Mouse (Mus musculus) 3134 (cell line): ENCODE results near the gene Padi3.

Experiments used
- DNase-seq: peaks from one replicate; pipeline ENCODE4 v3.0.0-alpha.2; 2011; ENCODE audit warnings: low spot score; ENCODE audit not compliant: insufficient read length; ENCODE audit errors: extremely low read depth

Gene Padi3

GRCm38 (mm10) chr4:140810458-140811260 lies at the start of gene Padi3:
TSS of gene Padi3 (minus strand) at chr4:140810648.
- peak; percentile 46 for DNase-seq

- DNase-seq: peak; percentile 57
Observed at GRCm38 (mm10) chr4:140859291-140859690, 48.8 kb upstream of the Padi3 start.

- no peak for DNase-seq
Observed at GRCm38 (mm10) chr4:140857813-140858212, 47.4 kb upstream of the Padi3 start.

GRCm38 (mm10) chr4:140857041-140857440 lies 46.6 kb upstream of the Padi3 start:
- no peak for DNase-seq

- DNase-seq: no peak
Observed at GRCm38 (mm10) chr4:140855151-140855550, 44.7 kb upstream of the Padi3 start.

- no peak for DNase-seq
Observed at GRCm38 (mm10) chr4:140854455-140854864, 44.0 kb upstream of the Padi3 start.

GRCm38 (mm10) chr4:140853626-140854025 lies 43.2 kb upstream of the Padi3 start:
- no peak for DNase-seq

GRCm38 (mm10) chr4:140849310-140849709 lies 38.9 kb upstream of the Padi3 start:
- DNase-seq: no peak

- DNase-seq: peak; percentile 69
Observed at GRCm38 (mm10) chr4:140845666-140846065, 35.2 kb upstream of the Padi3 start, which contains the start of gene Padi1. TSS of gene Padi1 (minus strand) at chr4:140845778.

- DNase-seq: peak; percentile 79
Observed at GRCm38 (mm10) chr4:140844991-140845390, 34.5 kb upstream of the Padi3 start.

GRCm38 (mm10) chr4:140843670-140844280 lies 33.3 kb upstream of the Padi3 start:
- DNase-seq: no peak

- DNase-seq: peak; percentile 59
Observed at GRCm38 (mm10) chr4:140842909-140843308, 32.5 kb upstream of the Padi3 start.

- DNase-seq: peak; percentile 88
Observed at GRCm38 (mm10) chr4:140837879-140838278, 27.4 kb upstream of the Padi3 start.

- peak; percentile 76 for DNase-seq
Observed at GRCm38 (mm10) chr4:140836208-140836866, 25.9 kb upstream of the Padi3 start.

GRCm38 (mm10) chr4:140835682-140836081 lies 25.2 kb upstream of the Padi3 start:
- peak; percentile 80 for DNase-seq

GRCm38 (mm10) chr4:140834327-140834934 lies 24.0 kb upstream of the Padi3 start:
- no peak for DNase-seq

GRCm38 (mm10) chr4:140832821-140833220 lies 22.4 kb upstream of the Padi3 start:
- DNase-seq: no peak

- no peak for DNase-seq
Observed at GRCm38 (mm10) chr4:140831808-140832207, 21.4 kb upstream of the Padi3 start.

GRCm38 (mm10) chr4:140827237-140827636 lies 16.8 kb upstream of the Padi3 start:
- no peak for DNase-seq

- no peak for DNase-seq
Observed at GRCm38 (mm10) chr4:140825942-140826341, 15.5 kb upstream of the Padi3 start.

GRCm38 (mm10) chr4:140821988-140822387 lies 11.5 kb upstream of the Padi3 start:
- no peak for DNase-seq
